In genomic region chr3:18522562-18522961, GRCm38 (mm10) we compare ENCODE assay signal across 21 mouse cellular contexts.
DNase-seq lines count a peak whose midpoint lies in the region; ATAC-seq and TF ChIP-seq lines count a peak whose summit lies in the region.
"Had no signal": no experiment of that assay in that cellular context is flagged by ENCODE, and none has a peak within 500 bp of the region (broad histone marks: within the 10 kb centered on the region; RNA-seq: fewer than 3 reads in every experiment).

No protein-coding gene starts in this region.

- H3K27me3 ChIP-seq in forebrain, embryonic 11.5 days (ENCODE audit: control insufficient read depth, insufficient read depth, low read length), result no peaks in the 10 kb centered on the region
- no peaks in the 10 kb centered on the region for H3K27me3 ChIP-seq in forebrain, embryonic 16.5 days (replicated peaks; ENCODE audit: control insufficient read depth, insufficient read depth, low read length)
- no peaks in the 10 kb centered on the region for H3K27me3 ChIP-seq in neural tube, embryonic 11.5 days (ENCODE audit: control insufficient read depth, insufficient read depth, low read length)
- H3K27me3 ChIP-seq in stomach, postnatal 0 days (ENCODE audit: control insufficient read depth, insufficient read depth, low read length), result no peaks in the 10 kb centered on the region
- H3K27me3 ChIP-seq: embryonic facial prominence, embryonic 15.5 days; intestine, embryonic 15.5 days; liver, embryonic 15.5 days; midbrain, embryonic 13.5 days had no signal

- TF ChIP-seq EP300 in stomach, postnatal 0 days (optimal IDR thresholded peaks at IDR 0.05), result no peak

- H3K4me3 ChIP-seq in forebrain, embryonic 11.5 days (ENCODE audit: low read depth, low read length), result no peak overlapping the region
- no peak overlapping the region for H3K4me3 ChIP-seq in forebrain, embryonic 16.5 days (replicated peaks; ENCODE audit: low read length)
- H3K4me3 ChIP-seq in neural tube, embryonic 11.5 days (ENCODE audit: low read depth, low read length), result no peak overlapping the region
- no peak overlapping the region for H3K4me3 ChIP-seq in stomach, postnatal 0 days (ENCODE audit: low read depth, low read length)
- H3K4me3 ChIP-seq: embryonic facial prominence, embryonic 15.5 days; gastrocnemius, adult 2 months; intestine, embryonic 15.5 days; layer of hippocampus, adult 2 months; liver, embryonic 15.5 days; midbrain, embryonic 13.5 days had no signal

- no peak overlapping the region for H3K4me2 ChIP-seq in forebrain, embryonic 11.5 days (ENCODE audit: low read depth, low read length, severe bottlenecking)
- H3K4me2 ChIP-seq in forebrain, embryonic 16.5 days (ENCODE audit: low read length), result no peak overlapping the region
- H3K4me2 ChIP-seq in neural tube, embryonic 11.5 days (ENCODE audit: low read depth), result no peak overlapping the region
- no peak overlapping the region for H3K4me2 ChIP-seq in stomach, postnatal 0 days (replicated peaks; ENCODE audit: low read depth)
- H3K4me2 ChIP-seq: embryonic facial prominence, embryonic 15.5 days; heart, embryonic 11.5 days; hindbrain, embryonic 14.5 days; intestine, embryonic 15.5 days; liver, embryonic 15.5 days; midbrain, embryonic 13.5 days had no signal

- no peak overlapping the region for H3K9ac ChIP-seq in forebrain, embryonic 11.5 days (ENCODE audit: low read length)
- no peak overlapping the region for H3K9ac ChIP-seq in forebrain, embryonic 16.5 days (replicated peaks; ENCODE audit: low read depth, low read length)
- no peak overlapping the region for H3K9ac ChIP-seq in neural tube, embryonic 11.5 days (ENCODE audit: low read length)
- no peak overlapping the region for H3K9ac ChIP-seq in stomach, postnatal 0 days (ENCODE audit: low read length)
- H3K9ac ChIP-seq: embryonic facial prominence, embryonic 15.5 days; hindbrain, embryonic 14.5 days; intestine, embryonic 15.5 days; liver, embryonic 15.5 days; midbrain, embryonic 13.5 days had no signal

- TF ChIP-seq CTCF in brain, embryonic 14.5 days (IDR thresholded peaks at IDR 0.05; ENCODE audit: borderline replicate concordance, extremely low read depth, insufficient read depth, insufficient read length), result no peak
- TF ChIP-seq CTCF in stomach, postnatal 0 days (IDR thresholded peaks at IDR 0.05; ENCODE audit: low read depth), result no peak

- 42% methylated on average over 3 of the region's 3 CpGs for WGBS in forebrain, embryonic 11.5 days
- WGBS in forebrain, embryonic 16.5 days, result 32% methylated on average over 3 of the region's 3 CpGs
- 23% methylated on average over 3 of the region's 3 CpGs for WGBS in neural tube, embryonic 11.5 days
- 41% methylated on average over 3 of the region's 3 CpGs for WGBS in stomach, postnatal 0 days

- no peak for DNase-seq in forebrain, embryonic 11.5 days (ENCODE audit: low spot score)
- peak; percentile 4 for DNase-seq in kidney, postnatal 10 days
- DNase-seq in kidney, adult 18-20 months, result no peak
- DNase-seq in brain, embryonic 14.5 days (ENCODE audit: low read depth), result peak; percentile 9
- DNase-seq in neural tube, embryonic 11.5 days (ENCODE audit: low spot score), result peak; percentile 21
- no peak for DNase-seq in thymus, postnatal 14 days
- DNase-seq in stomach, postnatal 0 days (ENCODE audit: low spot score), result no peak
- DNase-seq: adrenal gland, adult 2 months; cerebellum, adult 8-10 months; gastrocnemius, adult 2 months; heart, postnatal 10 days; layer of hippocampus, postnatal 36 days had no signal

- no peaks in the 10 kb centered on the region for H3K36me3 ChIP-seq in forebrain, embryonic 11.5 days (ENCODE audit: control insufficient read depth, insufficient read depth, low read length)
- H3K36me3 ChIP-seq in forebrain, embryonic 16.5 days (ENCODE audit: control insufficient read depth, insufficient read depth), result no peaks in the 10 kb centered on the region
- H3K36me3 ChIP-seq in neural tube, embryonic 11.5 days (ENCODE audit: control insufficient read depth, insufficient read depth, low read length), result no peaks in the 10 kb centered on the region
- H3K36me3 ChIP-seq in stomach, postnatal 0 days (ENCODE audit: control insufficient read depth, insufficient read depth, low read length), result no peaks in the 10 kb centered on the region
- H3K36me3 ChIP-seq: embryonic facial prominence, embryonic 15.5 days; intestine, embryonic 15.5 days; liver, embryonic 15.5 days; midbrain, embryonic 13.5 days had no signal

- H3K4me1 ChIP-seq in forebrain, embryonic 11.5 days (replicated peaks; ENCODE audit: control insufficient read depth, insufficient read depth, low read length), result no peaks in the 10 kb centered on the region
- H3K4me1 ChIP-seq in forebrain, embryonic 16.5 days (replicated peaks; ENCODE audit: control insufficient read depth, insufficient read depth, low read length), result no peaks in the 10 kb centered on the region
- no peaks in the 10 kb centered on the region for H3K4me1 ChIP-seq in neural tube, embryonic 11.5 days (ENCODE audit: control insufficient read depth, insufficient read depth, low read length)
- H3K4me1 ChIP-seq in stomach, postnatal 0 days (replicated peaks; ENCODE audit: control insufficient read depth, insufficient read depth), result no peaks in the 10 kb centered on the region
- H3K4me1 ChIP-seq: embryonic facial prominence, embryonic 15.5 days; intestine, embryonic 15.5 days; liver, embryonic 15.5 days; midbrain, embryonic 13.5 days had no signal

- peak; percentile 53 for ATAC-seq in forebrain, embryonic 11.5 days (replicated peaks; ENCODE audit: low FRiP score)
- no peak for ATAC-seq in forebrain, embryonic 16.5 days
- peak; percentile 85 for ATAC-seq in neural tube, embryonic 11.5 days (ENCODE audit: insufficient read depth, low FRiP score, low TSS enrichment)
- no peak for ATAC-seq in stomach, postnatal 0 days (ENCODE audit: low FRiP score, low TSS enrichment)
- ATAC-seq: CD4-positive, CD25-positive, alpha-beta regulatory T cell, adult 4 months; intestine, embryonic 15.5 days; midbrain, embryonic 13.5 days had no signal

- no peaks in the 10 kb centered on the region for H3K9me3 ChIP-seq in forebrain, embryonic 11.5 days (ENCODE audit: control insufficient read depth, low read length)
- no peaks in the 10 kb centered on the region for H3K9me3 ChIP-seq in forebrain, embryonic 16.5 days (ENCODE audit: control insufficient read depth, low read length)
- H3K9me3 ChIP-seq in neural tube, embryonic 11.5 days (ENCODE audit: control insufficient read depth, low read length), result no peaks in the 10 kb centered on the region
- H3K9me3 ChIP-seq in stomach, postnatal 0 days (ENCODE audit: control insufficient read depth, low read length), result no peaks in the 10 kb centered on the region
- H3K9me3 ChIP-seq: embryonic facial prominence, embryonic 15.5 days; intestine, embryonic 15.5 days; liver, embryonic 15.5 days; midbrain, embryonic 13.5 days had no signal

- no peak for TF ChIP-seq POLR2A in brain, embryonic 14.5 days (IDR thresholded peaks at IDR 0.05; ENCODE audit: borderline replicate concordance, extremely low read depth, insufficient read depth, insufficient read length, poor library complexity, severe bottlenecking)

- H3K27ac ChIP-seq in forebrain, embryonic 11.5 days (ENCODE audit: low read depth, low read length), result no peak overlapping the region
- H3K27ac ChIP-seq in forebrain, embryonic 16.5 days (ENCODE audit: low read length), result no peak overlapping the region
- no peak overlapping the region for H3K27ac ChIP-seq in neural tube, embryonic 11.5 days (ENCODE audit: low read depth, low read length)
- H3K27ac ChIP-seq in stomach, postnatal 0 days (replicated peaks), result no peak overlapping the region
- H3K27ac ChIP-seq: embryonic facial prominence, embryonic 15.5 days; gastrocnemius, adult 2 months; hindbrain, embryonic 14.5 days; intestine, embryonic 15.5 days; layer of hippocampus, adult 2 months; liver, embryonic 15.5 days; midbrain, embryonic 13.5 days had no signal

Comparison
In these comparisons a context has a peak if more than half of its experiments do, and no peak if none do; other contexts are left out.
1. ATAC-seq: peak in forebrain, embryonic 11.5 days (single experiment) and neural tube, embryonic 11.5 days (single experiment); none in forebrain, embryonic 16.5 days (single experiment) and stomach, postnatal 0 days (single experiment).
2. DNase-seq: peak in kidney, postnatal 10 days (single experiment), brain, embryonic 14.5 days (single experiment) and neural tube, embryonic 11.5 days (single experiment); none in forebrain, embryonic 11.5 days (single experiment), kidney, adult 18-20 months (single experiment), thymus, postnatal 14 days (single experiment) and stomach, postnatal 0 days (single experiment).